Mouse (Mus musculus) midbrain, embryonic 10.5 days (tissue): ENCODE data around the gene Bcl7a. TPM values are rescaled to one million over a fixed set of nuclear protein-coding genes. Genes with fewer than 3 reads are reported as not detected.

Experiments used
- DNase-seq: peaks from one replicate; pipeline ENCODE4 v3.0.0-alpha.2; 2017; ENCODE audit warnings: low spot score
- H3K27ac ChIP-seq: fragments of 300-500 bp; sonication (generic); replicated peaks from 2 replicates; pipeline ENCODE4 v1.5.1; 2016; ENCODE audit warnings: mild to moderate bottlenecking
- H3K27me3 ChIP-seq: fragments of 300-500 bp; sonication (generic); 2 replicates; pipeline ENCODE4 v1.6.1; 2016; ENCODE audit warnings: low read depth, mild to moderate bottlenecking; ENCODE audit not compliant: poor library complexity, severe bottlenecking
- H3K36me3 ChIP-seq: fragments of 300-500 bp; sonication (generic); 2 replicates; pipeline ENCODE4 v1.6.1; 2016; ENCODE audit warnings: mild to moderate bottlenecking, moderate library complexity
- H3K4me1 ChIP-seq: fragments of 300-500 bp; sonication (generic); 2 replicates; pipeline ENCODE4 v1.6.1; 2016
- H3K4me3 ChIP-seq: fragments of 300-500 bp; sonication (generic); 2 replicates; pipeline ENCODE4 v1.5.1; 2016; ENCODE audit warnings: mild to moderate bottlenecking, moderate library complexity
- H3K9me3 ChIP-seq: fragments of 300-500 bp; sonication (generic); replicated peaks from 2 replicates; pipeline ENCODE4 v1.6.1; 2016; ENCODE audit warnings: mild to moderate bottlenecking
- WGBS: fragments of 180-500 bp; shearing (Covaris S2); methylation state at CpG from one replicate; pipeline ENCODE4 v1.1.7; 2016; 5-methylcytosine and 5-hydroxymethylcytosine counted together
- polyA plus RNA-seq: library from polyadenylated mRNA; unstranded; fragments of >200 nt; fragmentation: Nextera tagmentation; extraction: Ambion mirVana; gene quantifications from 2 replicates; pipeline ENCODE4 v1.2.1, GENCODE M21; 2016

The Bcl7a gene
- polyA plus RNA-seq, 1 experiment from 2014 or later, result 35.3 TPM

DNA sequence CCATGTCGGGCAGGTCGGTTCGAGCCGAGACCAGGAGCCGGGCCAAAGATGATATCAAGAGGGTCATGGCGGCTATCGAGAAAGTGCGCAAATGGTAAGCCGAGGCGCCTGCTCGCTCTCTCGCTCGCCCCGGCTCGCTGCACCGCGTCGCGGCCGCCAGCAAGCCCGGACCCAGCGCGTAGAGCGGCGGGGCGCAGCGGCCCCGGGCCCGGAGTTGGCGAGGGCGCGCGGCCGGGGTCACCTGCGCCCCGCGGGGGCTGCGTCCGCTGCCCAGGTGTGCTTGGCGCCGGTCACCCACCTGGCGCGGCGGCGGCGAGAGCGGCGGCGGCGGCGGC lies 961 bp downstream of the Bcl7a start:
- Histone ChIP-seq H3K9me3 (no peaks in the 10 kb centered on the region), H3K4me1 (peaks cover 41% of the 10 kb centered on the region), H3K4me3 (peak overlapping the region; percentile 84), H3K36me3 (peaks cover 24% of the 10 kb centered on the region), H3K27me3 (no peaks in the 10 kb centered on the region), H3K27ac (peak overlapping the region; percentile 98)
- under 1% methylated on average over 51 of the region's 51 CpGs for WGBS
- no peak for DNase-seq

DNA sequence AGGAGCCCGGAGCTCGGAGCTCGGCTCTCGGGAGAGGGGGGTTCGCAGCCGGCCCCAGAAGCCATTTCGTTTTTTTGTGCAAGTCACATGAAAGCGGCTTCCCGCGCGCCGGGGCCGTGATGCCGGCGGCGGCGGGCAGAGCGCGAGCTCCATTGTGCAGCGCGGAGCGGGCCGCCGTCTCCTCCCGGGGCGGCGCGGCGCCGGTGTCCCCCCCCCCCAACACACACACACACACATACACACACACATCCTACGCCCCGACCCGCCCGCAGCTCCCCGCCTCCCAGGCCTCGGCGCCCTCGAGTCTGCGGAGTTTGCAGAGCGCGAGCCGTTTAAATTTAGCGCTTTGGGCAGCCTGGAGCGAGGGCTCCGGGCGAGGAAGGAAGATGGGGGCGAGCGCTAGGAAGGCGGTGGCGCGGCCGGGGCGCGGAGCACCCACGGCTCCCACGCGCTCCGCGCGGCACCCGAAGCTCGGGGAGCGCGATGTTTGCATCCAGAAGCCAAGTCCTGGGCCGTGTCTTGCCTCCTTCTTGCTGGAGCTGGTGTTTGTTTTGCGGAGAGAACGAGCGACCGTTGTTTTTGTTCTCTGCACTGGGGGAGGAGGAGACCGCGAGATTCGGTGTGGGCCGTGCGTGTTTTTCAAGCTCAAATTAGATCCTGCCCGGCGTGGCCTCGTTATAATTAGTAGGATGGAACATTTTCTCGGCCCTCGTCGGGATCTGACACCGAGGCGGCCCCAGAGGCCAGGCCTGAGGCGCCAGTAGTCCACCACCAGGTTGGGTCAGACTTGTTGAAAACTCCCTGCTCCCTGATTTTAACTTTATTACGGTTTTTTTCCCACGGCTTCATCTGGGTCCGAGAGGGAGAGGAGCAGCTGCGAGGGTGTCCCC lies 1.6 kb downstream of the Bcl7a start:
- H3K4me3 ChIP-seq, result peak overlapping the region; percentile 84
- H3K36me3 ChIP-seq, result peaks cover 29% of the 10 kb centered on the region
- H3K27me3 ChIP-seq, result no peaks in the 10 kb centered on the region
- H3K4me1 ChIP-seq, result peaks cover 43% of the 10 kb centered on the region
- peak overlapping the region; percentile 98 for H3K27ac ChIP-seq
- peak; percentile 77 for DNase-seq
- under 1% methylated on average over 83 of the region's 87 CpGs for WGBS
- H3K9me3 ChIP-seq, result no peaks in the 10 kb centered on the region

DNA sequence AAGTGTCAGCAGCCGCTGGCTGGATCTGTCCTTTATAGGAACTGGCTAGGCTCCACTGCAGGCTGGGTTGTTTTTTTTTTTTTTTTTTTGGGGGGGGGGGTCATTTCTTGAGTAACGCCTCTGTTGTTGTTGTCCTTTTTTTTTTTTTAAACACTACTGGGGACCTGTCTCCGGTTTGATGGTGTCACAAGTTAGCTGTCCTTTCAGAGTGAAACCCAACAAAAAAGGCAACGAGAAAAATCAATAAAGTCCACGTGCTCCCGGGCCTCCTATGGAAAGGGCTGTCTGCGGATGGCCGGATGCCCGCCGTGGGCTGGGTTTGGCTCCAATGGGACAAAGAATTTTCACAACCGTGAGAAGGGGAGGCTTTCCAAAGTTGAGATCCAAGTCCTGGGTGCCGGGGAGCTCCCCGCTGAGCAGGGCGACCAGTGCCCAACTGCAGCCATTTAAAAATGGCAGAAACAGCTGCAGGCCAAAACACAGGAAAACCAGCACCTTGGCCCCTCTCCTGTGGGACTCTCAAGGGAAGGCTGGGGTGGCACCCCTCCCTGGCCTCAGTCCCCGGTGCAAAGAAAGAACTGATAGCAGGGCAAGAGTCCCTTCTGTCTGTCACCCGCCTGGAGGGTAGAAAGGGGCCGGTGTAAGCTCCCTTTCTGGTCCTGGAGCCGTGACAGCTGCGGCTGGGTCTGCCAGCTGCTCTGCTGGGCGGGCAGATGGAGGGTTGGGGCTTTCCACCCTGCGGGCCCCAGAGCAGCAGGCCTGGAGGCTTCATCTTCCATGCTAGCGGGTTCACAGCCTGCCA lies 2.4 kb downstream of the Bcl7a start:
- Histone ChIP-seq H3K27me3 (no peaks in the 10 kb centered on the region), H3K36me3 (peaks cover 38% of the 10 kb centered on the region), H3K9me3 (no peaks in the 10 kb centered on the region), H3K4me1 (peaks cover 47% of the 10 kb centered on the region), H3K27ac (peak overlapping the region; percentile 98), H3K4me3 (peak overlapping the region; percentile 84)
- peak; percentile 65 for DNase-seq
- WGBS, result 4% methylated on average over 22 of the region's 22 CpGs

DNA sequence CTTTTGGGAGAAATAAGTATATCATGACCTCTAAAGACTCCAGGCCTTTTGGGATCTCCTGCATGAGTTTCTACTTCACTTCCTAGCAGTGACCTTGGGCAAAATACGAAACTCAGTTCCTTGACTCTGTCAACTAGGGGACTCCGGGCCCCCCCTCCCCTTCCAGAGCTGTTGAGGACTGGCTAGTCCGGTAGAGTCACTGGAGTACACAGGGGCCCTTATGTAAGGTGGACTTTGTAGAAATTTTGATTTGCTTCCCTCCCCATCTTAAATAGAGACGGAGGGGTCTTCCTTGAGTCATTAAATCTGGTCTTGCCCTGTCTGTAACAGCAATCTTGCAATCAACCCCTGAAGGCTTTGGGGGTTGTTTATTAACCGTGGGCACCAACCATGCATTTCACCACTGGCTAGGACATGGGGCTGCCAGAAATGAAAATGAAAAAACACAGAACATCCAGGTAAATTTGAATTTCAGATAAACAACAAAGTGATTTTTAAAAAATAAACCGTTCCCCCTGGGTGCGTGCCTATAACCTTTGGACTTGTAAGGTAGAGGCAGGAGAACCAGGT lies 3.2 kb downstream of the Bcl7a start:
- WGBS, result 76% methylated on average over 7 of the region's 7 CpGs
- Histone ChIP-seq H3K4me1 (peaks cover 50% of the 10 kb centered on the region), H3K27me3 (no peaks in the 10 kb centered on the region), H3K9me3 (no peaks in the 10 kb centered on the region), H3K4me3 (peak overlapping the region; percentile 84), H3K27ac (peak overlapping the region; percentile 98), H3K36me3 (peaks cover 45% of the 10 kb centered on the region)
- no peak for DNase-seq

GRCm38 (mm10) chr5:123347985-123348384 lies 4.4 kb downstream of the Bcl7a start:
- Histone ChIP-seq H3K9me3 (no peaks in the 10 kb centered on the region), H3K36me3 (peaks cover 57% of the 10 kb centered on the region), H3K4me3 (peak overlapping the region; percentile 84; the same call in 1 of the 2 replicates), H3K4me1 (peaks cover 57% of the 10 kb centered on the region), H3K27ac (peak overlapping the region; percentile 98), H3K27me3 (no peaks in the 10 kb centered on the region)
- DNase-seq, result no peak
- 81% methylated on average over 2 of the region's 2 CpGs for WGBS

- Histone ChIP-seq H3K36me3 (peaks cover 76% of the 10 kb centered on the region), H3K4me1 (peaks cover 48% of the 10 kb centered on the region), H3K27me3 (no peaks in the 10 kb centered on the region), H3K27ac (no peak overlapping the region), H3K9me3 (no peaks in the 10 kb centered on the region), H3K4me3 (no peak overlapping the region)
- no peak for DNase-seq
- 70% methylated on average over 10 of the region's 10 CpGs for WGBS
Measured at GRCm38 (mm10) chr5:123350386-123350785, 6.8 kb downstream of the Bcl7a start.

DNA sequence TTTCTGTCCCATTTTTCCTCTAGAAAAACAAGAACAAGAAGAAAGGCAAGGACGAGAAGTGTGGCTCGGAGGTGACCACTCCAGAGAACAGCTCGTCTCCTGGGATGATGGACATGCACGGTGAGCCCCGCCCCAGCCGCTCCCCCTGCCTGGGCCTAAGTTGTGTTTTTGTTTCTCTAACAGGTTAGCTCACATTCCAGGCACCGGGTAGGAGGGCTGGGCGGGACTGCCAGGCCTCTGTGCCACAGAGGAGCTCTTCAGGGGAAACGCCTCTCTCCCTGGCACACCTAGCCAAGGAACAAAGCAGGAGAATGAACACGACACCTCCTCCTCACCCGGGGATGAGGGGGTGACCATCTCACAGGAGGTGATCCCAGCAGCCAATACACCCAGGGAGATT lies 12.3 kb downstream of the Bcl7a start:
- no peaks in the 10 kb centered on the region for H3K9me3 ChIP-seq
- H3K4me3 ChIP-seq, result no peak overlapping the region
- H3K4me1 ChIP-seq, result 0 out of 2 replicates have a peak, but pooled peaks cover 10% of the 10 kb centered on the region
- DNase-seq, result no peak
- no peak overlapping the region for H3K27ac ChIP-seq
- H3K36me3 ChIP-seq, result peaks cover 95% of the 10 kb centered on the region
- WGBS, result 87% methylated on average over 11 of the region's 11 CpGs
- no peaks in the 10 kb centered on the region for H3K27me3 ChIP-seq

DNA sequence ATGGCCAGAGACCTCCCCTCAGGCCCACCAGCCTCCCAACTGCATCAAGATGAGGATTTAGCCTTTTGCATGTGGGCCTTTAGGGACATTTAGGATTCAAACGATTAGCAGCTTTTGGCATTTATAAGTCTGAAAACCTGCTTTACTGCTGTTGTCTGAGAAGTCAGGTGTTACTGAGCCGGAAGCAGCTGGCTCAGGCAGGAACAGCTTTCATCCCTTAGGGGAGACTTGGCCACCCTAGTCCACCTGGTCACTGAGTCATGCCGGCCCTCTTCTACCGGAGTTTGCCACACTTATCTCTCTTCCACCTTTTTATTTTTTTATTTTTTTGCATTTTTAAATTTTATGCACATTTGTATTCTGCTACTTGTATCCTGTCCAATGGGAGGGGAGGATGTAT lies 13.6 kb downstream of the Bcl7a start:
- H3K4me1 ChIP-seq, result 0 out of 2 replicates have a peak, but pooled peaks cover 7% of the 10 kb centered on the region
- 93% methylated on average over 4 of the region's 4 CpGs for WGBS
- no peak for DNase-seq
- no peaks in the 10 kb centered on the region for H3K9me3 ChIP-seq
- H3K27me3 ChIP-seq, result no peaks in the 10 kb centered on the region
- H3K4me3 ChIP-seq, result no peak overlapping the region
- peaks cover 95% of the 10 kb centered on the region for H3K36me3 ChIP-seq
- H3K27ac ChIP-seq, result no peak overlapping the region

GRCm38 (mm10) chr5:123359431-123359830 lies 15.8 kb downstream of the Bcl7a start:
- Histone ChIP-seq H3K27me3 (no peaks in the 10 kb centered on the region), H3K27ac (no peak overlapping the region), H3K9me3 (no peaks in the 10 kb centered on the region), H3K4me1 (no peaks in the 10 kb centered on the region), H3K36me3 (peaks cover 100% of the 10 kb centered on the region), H3K4me3 (no peak overlapping the region)
- no peak for DNase-seq
- WGBS, result 91% methylated on average over 6 of the region's 6 CpGs

GRCm38 (mm10) chr5:123362911-123363310 lies 19.3 kb downstream of the Bcl7a start:
- H3K36me3 ChIP-seq, result peaks cover 98% of the 10 kb centered on the region
- no peak overlapping the region for H3K27ac ChIP-seq
- no peak for DNase-seq
- H3K27me3 ChIP-seq, result no peaks in the 10 kb centered on the region
- 89% methylated on average over 4 of the region's 4 CpGs for WGBS
- H3K4me1 ChIP-seq, result no peaks in the 10 kb centered on the region
- no peak overlapping the region for H3K4me3 ChIP-seq
- H3K9me3 ChIP-seq, result no peaks in the 10 kb centered on the region

- peaks cover 98% of the 10 kb centered on the region for H3K36me3 ChIP-seq
- H3K4me3 ChIP-seq, result no peak overlapping the region
- no peaks in the 10 kb centered on the region for H3K9me3 ChIP-seq
- no peaks in the 10 kb centered on the region for H3K27me3 ChIP-seq
- 92% methylated on average over 11 of the region's 11 CpGs for WGBS
- DNase-seq, result no peak
- H3K4me1 ChIP-seq, result no peaks in the 10 kb centered on the region
- H3K27ac ChIP-seq, result no peak overlapping the region
Measured at GRCm38 (mm10) chr5:123364302-123364971, 20.8 kb downstream of the Bcl7a start.

DNA sequence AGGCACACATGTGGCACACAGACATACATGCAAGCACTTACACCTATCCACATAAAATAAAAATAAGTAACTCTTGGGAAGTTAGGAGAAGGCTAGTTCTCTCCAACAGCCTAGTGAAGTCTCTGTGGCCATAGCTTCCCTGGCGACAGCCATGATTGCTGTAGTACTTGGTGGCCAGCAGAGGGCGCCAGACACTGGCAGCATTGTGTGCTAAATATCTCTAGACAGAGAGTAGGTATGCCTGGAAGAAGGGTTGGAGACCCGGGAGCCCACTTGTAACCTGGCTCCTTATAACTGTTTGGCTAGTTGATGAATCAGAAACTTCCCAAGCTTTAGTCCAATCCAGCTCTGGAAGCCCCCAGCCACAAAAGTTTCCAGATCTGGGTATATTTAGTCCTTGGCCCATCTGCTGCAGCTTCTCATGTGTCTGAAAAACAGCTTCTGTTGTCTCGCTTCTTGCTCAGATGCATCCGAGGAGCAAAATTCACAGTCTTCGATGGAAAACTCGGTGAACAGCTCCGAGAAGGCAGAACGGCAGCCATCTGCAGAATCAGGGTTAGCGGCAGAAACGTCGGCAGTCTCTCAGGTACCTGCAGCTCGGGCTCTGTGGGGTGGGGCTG lies 25.3 kb downstream of the Bcl7a start:
- Histone ChIP-seq H3K4me1 (no peaks in the 10 kb centered on the region), H3K4me3 (no peak overlapping the region), H3K36me3 (peaks cover 98% of the 10 kb centered on the region), H3K27me3 (no peaks in the 10 kb centered on the region), H3K27ac (no peak overlapping the region), H3K9me3 (no peaks in the 10 kb centered on the region)
- DNase-seq, result peak; percentile 60
- 79% methylated on average over 13 of the region's 13 CpGs for WGBS
